ENCODE assay signal across 8 mouse cellular contexts in genomic region chr13:91223063-91223462, GRCm38 (mm10). TPM values are rescaled to one million over a fixed set of nuclear protein-coding genes. Genes with fewer than 3 reads are reported as not detected.
DNase-seq lines count a peak whose midpoint lies in the region; ATAC-seq lines count a peak whose summit lies in the region.

No protein-coding gene starts in this region.

- peak overlapping the region; percentile 96 for H3K27ac ChIP-seq in lung, embryonic 15.5 days
- H3K27ac ChIP-seq in forebrain, embryonic 11.5 days (ENCODE audit: low read depth, low read length): peak overlapping the region; percentile 44; the same call in 1 of the 2 replicates
- peak overlapping the region; percentile 69 for H3K27ac ChIP-seq in intestine, embryonic 16.5 days (ENCODE audit: low read length)
- peak overlapping the region; percentile 96 for H3K27ac ChIP-seq in neural tube, embryonic 13.5 days (replicated peaks)

- H3K4me2 ChIP-seq in lung, embryonic 15.5 days: peak overlapping the region; percentile 68
- H3K4me2 ChIP-seq in forebrain, embryonic 11.5 days (ENCODE audit: low read depth, low read length, severe bottlenecking): peak overlapping the region; percentile 49; the same call in 1 of the 2 replicates
- peak overlapping the region; percentile 62 for H3K4me2 ChIP-seq in intestine, embryonic 16.5 days (ENCODE audit: low read depth, low read length)
- peak overlapping the region; percentile 58 for H3K4me2 ChIP-seq in neural tube, embryonic 13.5 days

- H3K9ac ChIP-seq in lung, embryonic 15.5 days: peak overlapping the region; percentile 77; the same call in 1 of the 2 replicates
- peak overlapping the region; percentile 79; the same call in 1 of the 2 replicates for H3K9ac ChIP-seq in forebrain, embryonic 11.5 days (ENCODE audit: low read length)
- H3K9ac ChIP-seq in intestine, embryonic 16.5 days (ENCODE audit: low read depth, low read length): 0 out of 2 replicates have a peak overlapping the region, but pooled peaks have one; percentile 24
- peak overlapping the region; percentile 90 for H3K9ac ChIP-seq in neural tube, embryonic 13.5 days

- peaks cover 10% of the 10 kb centered on the region for H3K4me1 ChIP-seq in lung, embryonic 15.5 days
- peaks cover 3% of the 10 kb centered on the region; the same call in 1 of the 2 replicates for H3K4me1 ChIP-seq in forebrain, embryonic 11.5 days (replicated peaks; ENCODE audit: control insufficient read depth, insufficient read depth, low read length)
- H3K4me1 ChIP-seq in intestine, embryonic 16.5 days (ENCODE audit: control insufficient read depth, insufficient read depth, low read length): peaks cover 3% of the 10 kb centered on the region; the same call in 1 of the 2 replicates
- H3K4me1 ChIP-seq in neural tube, embryonic 13.5 days (replicated peaks): peaks cover 9% of the 10 kb centered on the region; the same call in 1 of the 2 replicates

- peak overlapping the region; percentile 73 for H3K4me3 ChIP-seq in lung, embryonic 15.5 days
- H3K4me3 ChIP-seq in forebrain, embryonic 11.5 days (ENCODE audit: low read depth, low read length): peak overlapping the region; percentile 66
- peak overlapping the region; percentile 62 for H3K4me3 ChIP-seq in intestine, embryonic 16.5 days (ENCODE audit: low read length)
- H3K4me3 ChIP-seq in neural tube, embryonic 13.5 days: peak overlapping the region; percentile 65

- ATAC-seq in lung, embryonic 15.5 days (ENCODE audit: borderline replicate concordance, extremely low read depth, low FRiP score, low TSS enrichment): no peak
- no peak for ATAC-seq in forebrain, embryonic 11.5 days (replicated peaks; ENCODE audit: low FRiP score)
- ATAC-seq in intestine, embryonic 16.5 days: no peak
- ATAC-seq in neural tube, embryonic 13.5 days (ENCODE audit: low read depth): peak; percentile 29; the same call in 1 of the 2 replicates

- no peak for DNase-seq in lung, postnatal 36 days
- DNase-seq in forebrain, embryonic 11.5 days (ENCODE audit: low spot score): no peak
- DNase-seq in urinary bladder, postnatal 25 days (ENCODE audit: low spot score): no peak
- DNase-seq in layer of hippocampus, adult 11-12 months (ENCODE audit: low spot score): no peak
- no peak for DNase-seq in yolk sac, embryonic 10.5 days (ENCODE audit: low spot score)

- no peaks in the 10 kb centered on the region for H3K27me3 ChIP-seq in lung, embryonic 15.5 days
- no peaks in the 10 kb centered on the region for H3K27me3 ChIP-seq in forebrain, embryonic 11.5 days (ENCODE audit: control insufficient read depth, insufficient read depth, low read length)
- no peaks in the 10 kb centered on the region for H3K27me3 ChIP-seq in intestine, embryonic 16.5 days (replicated peaks; ENCODE audit: control insufficient read depth, insufficient read depth, low read length)
- H3K27me3 ChIP-seq in neural tube, embryonic 13.5 days: no peaks in the 10 kb centered on the region

- H3K9me3 ChIP-seq in lung, embryonic 15.5 days: no peaks in the 10 kb centered on the region
- H3K9me3 ChIP-seq in forebrain, embryonic 11.5 days (ENCODE audit: control insufficient read depth, low read length): no peaks in the 10 kb centered on the region
- no peaks in the 10 kb centered on the region for H3K9me3 ChIP-seq in intestine, embryonic 16.5 days (ENCODE audit: control insufficient read depth, low read length)
- H3K9me3 ChIP-seq in neural tube, embryonic 13.5 days: no peaks in the 10 kb centered on the region

- WGBS in lung, embryonic 15.5 days: 64% methylated on average over 1 of the region's 1 CpGs
- WGBS in forebrain, embryonic 11.5 days: 54% methylated on average over 1 of the region's 1 CpGs
- 56% methylated on average over 1 of the region's 1 CpGs for WGBS in intestine, embryonic 16.5 days
- 23% methylated on average over 1 of the region's 1 CpGs for WGBS in neural tube, embryonic 13.5 days

- H3K36me3 ChIP-seq in lung, embryonic 15.5 days: no peaks in the 10 kb centered on the region
- no peaks in the 10 kb centered on the region for H3K36me3 ChIP-seq in forebrain, embryonic 11.5 days (ENCODE audit: control insufficient read depth, insufficient read depth, low read length)
- no peaks in the 10 kb centered on the region for H3K36me3 ChIP-seq in intestine, embryonic 16.5 days (ENCODE audit: control insufficient read depth, insufficient read depth, low read length)
- H3K36me3 ChIP-seq in neural tube, embryonic 13.5 days: no peaks in the 10 kb centered on the region

RNA-seq across cellular contexts. Expression of gene Atg10, which starts 0.7 kb away (rescaled TPM):
- 14.0 and 15.8 TPM in 2 replicates for polyA plus RNA-seq in lung, embryonic 15.5 days (2015; fragmentation: Nextera tagmentation; extraction: Ambion mirVana)
- 12.8 and 13.0 TPM in 2 replicates for polyA plus RNA-seq in forebrain, embryonic 11.5 days (2014; fragmentation: Nextera tagmentation; extraction: Ambion mirVana)
- 16.8 and 17.4 TPM in 2 replicates for polyA plus RNA-seq in intestine, embryonic 16.5 days (2015; fragmentation: Nextera tagmentation; extraction: Ambion mirVana)
- polyA plus RNA-seq in neural tube, embryonic 13.5 days (2015; fragmentation: Nextera tagmentation; extraction: Ambion mirVana): 21.5 and 23.7 TPM in 2 replicates

Comparison
In these comparisons a context has a peak if more than half of its experiments do, and no peak if none do; other contexts are left out.
1. H3K27ac ChIP-seq: peak in every context shown above with its lines; median percentile 96 in lung, embryonic 15.5 days; 96 in neural tube, embryonic 13.5 days; 69 in intestine, embryonic 16.5 days; 44 in forebrain, embryonic 11.5 days.
2. H3K9ac ChIP-seq: peak in every context shown above with its lines; median percentile 90 in neural tube, embryonic 13.5 days; 79 in forebrain, embryonic 11.5 days; 77 in lung, embryonic 15.5 days; 24 in intestine, embryonic 16.5 days.